8 mouse cellular contexts compared by ENCODE assay signal in the genomic region with DNA sequence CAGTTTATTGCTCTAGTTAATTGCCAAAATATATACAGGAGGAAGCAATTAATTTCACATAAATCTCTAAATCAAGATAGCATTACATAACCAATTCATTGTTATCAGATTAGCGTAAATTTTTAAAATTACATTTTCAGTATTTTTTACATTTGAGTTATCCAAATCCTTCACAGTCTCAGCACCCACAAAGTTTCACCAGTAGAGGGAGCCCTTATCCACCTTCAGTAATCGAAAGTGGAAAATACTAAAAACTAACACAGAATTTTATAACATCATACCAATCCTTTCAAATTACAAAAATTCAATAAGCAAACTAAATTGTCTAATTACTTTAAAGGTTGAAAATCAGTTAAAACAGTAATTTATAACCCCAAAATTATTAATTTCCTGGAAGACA.
DNase-seq lines count a peak whose midpoint lies in the region; ATAC-seq and TF ChIP-seq lines count a peak whose summit lies in the region.
"Had no signal": no experiment of that assay in that cellular context is flagged by ENCODE, and none has a peak within 500 bp of the region (broad histone marks: within the 10 kb centered on the region; RNA-seq: fewer than 3 reads in every experiment).

No protein-coding gene starts in this region.

- H3K4me1 ChIP-seq in kidney, embryonic 14.5 days (ENCODE audit: control insufficient read depth, insufficient read depth, low read length) = no peaks in the 10 kb centered on the region
- H3K4me1 ChIP-seq in CH12.LX (ENCODE audit: control insufficient read depth in 1 of 2, insufficient read depth in 2 of 2) = no peaks in the 10 kb centered on the region
- H3K4me1 ChIP-seq in midbrain, embryonic 10.5 days = no peaks in the 10 kb centered on the region
- H3K4me1 ChIP-seq: limb, embryonic 13.5 days had no signal

- TF ChIP-seq CTCF in CH12.LX (conservative IDR thresholded peaks at IDR 0.05 in 1 of 2, IDR thresholded peaks at IDR 0.05 in 1 of 2; ENCODE audit: low read depth in 2 of 2, low read length in 2 of 2) = peak; percentile 11 to 52; a peak in 2 of 4 replicates
- peak; percentile 61 for TF ChIP-seq CTCF in Patski (IDR thresholded peaks at IDR 0.05)

- no peaks in the 10 kb centered on the region for H3K9me3 ChIP-seq in kidney, embryonic 14.5 days (ENCODE audit: control insufficient read depth, low read length)
- H3K9me3 ChIP-seq in CH12.LX (replicated peaks; ENCODE audit: low read length) = peaks cover 22% of the 10 kb centered on the region
- H3K9me3 ChIP-seq in midbrain, embryonic 10.5 days (replicated peaks) = no peaks in the 10 kb centered on the region
- H3K9me3 ChIP-seq: limb, embryonic 13.5 days had no signal

- no peak for TF ChIP-seq EP300 in CH12.LX (IDR thresholded peaks at IDR 0.05; ENCODE audit: low read length)

- H3K27me3 ChIP-seq in kidney, embryonic 14.5 days (ENCODE audit: control insufficient read depth, insufficient read depth, low read length) = no peaks in the 10 kb centered on the region
- H3K27me3 ChIP-seq in CH12.LX (replicated peaks) = no peaks in the 10 kb centered on the region
- H3K27me3 ChIP-seq in Patski = peaks cover 28% of the 10 kb centered on the region
- H3K27me3 ChIP-seq in midbrain, embryonic 10.5 days (ENCODE audit: low read depth, poor library complexity, severe bottlenecking) = no peaks in the 10 kb centered on the region
- H3K27me3 ChIP-seq: limb, embryonic 13.5 days had no signal

- no peak overlapping the region for H3K9ac ChIP-seq in kidney, embryonic 14.5 days (ENCODE audit: low read depth, low read length)
- H3K9ac ChIP-seq in CH12.LX (ENCODE audit: insufficient read depth, low read depth) = no peak overlapping the region
- H3K9ac ChIP-seq: limb, embryonic 13.5 days had no signal

- H3K79me2 ChIP-seq in CH12.LX (replicated peaks; ENCODE audit: control insufficient read depth, extremely low read depth, insufficient read depth, poor library complexity, severe bottlenecking) = no peaks in the 10 kb centered on the region

- H3K27ac ChIP-seq in kidney, embryonic 14.5 days (ENCODE audit: low read depth, low read length) = no peak overlapping the region
- no peak overlapping the region for H3K27ac ChIP-seq in CH12.LX (ENCODE audit: insufficient read depth, low read depth)
- H3K27ac ChIP-seq in midbrain, embryonic 10.5 days (replicated peaks) = no peak overlapping the region
- H3K27ac ChIP-seq: limb, embryonic 13.5 days had no signal

- H3K4me2 ChIP-seq in kidney, embryonic 14.5 days (replicated peaks; ENCODE audit: low read depth, low read length) = no peak overlapping the region
- H3K4me2 ChIP-seq in CH12.LX (ENCODE audit: insufficient read depth, low read depth, poor library complexity, severe bottlenecking) = no peak overlapping the region
- H3K4me2 ChIP-seq: limb, embryonic 13.5 days had no signal

- dilution Hi-C loops in CH12.LX (cut with MboI; ENCODE audit: extremely low pct_ligation_motif_present, extremely low pct_unique_long_range_greater_than_20kb, low sequenced_read_pairs) = no loop called here

- CTCF ChIA-PET in Patski (lab: Charles Lee) = no interaction called here

- TF ChIP-seq RAD21 in CH12.LX (IDR thresholded peaks at IDR 0.05; ENCODE audit: low read depth, low read length) = peak; percentile 51

- POLR2A ChIA-PET in Patski (lab: Charles Lee) = no interaction called here

- 30% methylated on average over 2 of the region's 2 CpGs for WGBS in kidney, embryonic 14.5 days
- WGBS in midbrain, embryonic 10.5 days = 37% methylated on average over 2 of the region's 2 CpGs

- ATAC-seq in kidney, embryonic 14.5 days (ENCODE audit: low FRiP score, low TSS enrichment) = no peak
- ATAC-seq in Patski = no peak

- in situ Hi-C loops in CH12.LX (cut with MboI; ENCODE audit: low pct_ligation_motif_present, low pct_unique_long_range_greater_than_20kb, low sequenced_read_pairs) (no loop called here), Patski (cut with MboI; ENCODE audit: low pct_unique_long_range_greater_than_20kb) (no loop called here)

- TF ChIP-seq POLR2A in CH12.LX (IDR thresholded peaks at IDR 0.05; ENCODE audit: low read depth, low read length) = no peak

- H3K4me3 ChIP-seq in kidney, embryonic 14.5 days (ENCODE audit: low read length) = no peak overlapping the region
- H3K4me3 ChIP-seq in CH12.LX (replicated peaks in 1 of 3; ENCODE audit: low read depth in 2 of 3, low read length in 2 of 3, poor library complexity in 1 of 3) = no peak overlapping the region
- no peak overlapping the region for H3K4me3 ChIP-seq in midbrain, embryonic 10.5 days
- H3K4me3 ChIP-seq: limb, embryonic 13.5 days had no signal

- peak; percentile 2 for DNase-seq in kidney, postnatal 14 days
- peak; percentile 2 for DNase-seq in CH12.LX (ENCODE audit: extremely low read depth)
- no peak for DNase-seq in Patski (ENCODE audit: low read depth, low spot score)
- peak; percentile 0 for DNase-seq in hindlimb bud, embryonic 11.5 days (ENCODE audit: extremely low spot score, low read depth, low spot score)
- DNase-seq in telencephalon, adult 2 months (ENCODE audit: low read depth, low spot score) = peak; percentile 27
- no peak for DNase-seq in midbrain, embryonic 10.5 days (ENCODE audit: low spot score)

- H3K36me3 ChIP-seq in kidney, embryonic 14.5 days (ENCODE audit: control insufficient read depth, insufficient read depth, low read length) = no peaks in the 10 kb centered on the region
- H3K36me3 ChIP-seq in CH12.LX (replicated peaks in 1 of 2; ENCODE audit: control insufficient read depth in 1 of 2, insufficient read depth in 1 of 2, low read length in 1 of 2) = no peaks in the 10 kb centered on the region
- no peaks in the 10 kb centered on the region for H3K36me3 ChIP-seq in midbrain, embryonic 10.5 days
- H3K36me3 ChIP-seq: limb, embryonic 13.5 days had no signal

TF ChIP-seq in CH12.LX, 34 proteins besides CTCF, POLR2A, EP300 and RAD21:
- no peak for TF ChIP-seq ZC3H11A (IDR thresholded peaks at IDR 0.05; ENCODE audit: low read depth, low read length)
- TF ChIP-seq TCF12 (IDR thresholded peaks at IDR 0.05; ENCODE audit: low read depth, low read length) = no peak
- no peak for TF ChIP-seq ETS1 (conservative IDR thresholded peaks at IDR 0.05; ENCODE audit: low read depth, low read length)
- TF ChIP-seq GABPA (IDR thresholded peaks at IDR 0.05; ENCODE audit: insufficient replicate concordance, low read depth, low read length) = no peak
- TF ChIP-seq USF1 (IDR thresholded peaks at IDR 0.05; ENCODE audit: low read depth, low read length) = no peak
- TF ChIP-seq ELF1 (IDR thresholded peaks at IDR 0.05; ENCODE audit: low read depth, low read length) = no peak
- no peak for TF ChIP-seq MEF2A (IDR thresholded peaks at IDR 0.05; ENCODE audit: borderline replicate concordance, low read depth, low read length)
- TF ChIP-seq SMC3 (IDR thresholded peaks at IDR 0.05; ENCODE audit: low read depth, low read length) = peak; percentile 32; the same call in 1 of the 2 replicates
- TF ChIP-seq JUND (conservative IDR thresholded peaks at IDR 0.05; ENCODE audit: low read depth, low read length) = no peak

Comparison
In these comparisons a context has a peak if more than half of its experiments do, and no peak if none do; other contexts are left out.
1. DNase-seq: peak in kidney, postnatal 14 days (single experiment), CH12.LX (single experiment), hindlimb bud, embryonic 11.5 days (single experiment) and telencephalon, adult 2 months (single experiment); none in Patski (single experiment) and midbrain, embryonic 10.5 days (single experiment).